Comparison of ENCODE assay signal across 8 mouse cellular contexts in the genomic region with DNA sequence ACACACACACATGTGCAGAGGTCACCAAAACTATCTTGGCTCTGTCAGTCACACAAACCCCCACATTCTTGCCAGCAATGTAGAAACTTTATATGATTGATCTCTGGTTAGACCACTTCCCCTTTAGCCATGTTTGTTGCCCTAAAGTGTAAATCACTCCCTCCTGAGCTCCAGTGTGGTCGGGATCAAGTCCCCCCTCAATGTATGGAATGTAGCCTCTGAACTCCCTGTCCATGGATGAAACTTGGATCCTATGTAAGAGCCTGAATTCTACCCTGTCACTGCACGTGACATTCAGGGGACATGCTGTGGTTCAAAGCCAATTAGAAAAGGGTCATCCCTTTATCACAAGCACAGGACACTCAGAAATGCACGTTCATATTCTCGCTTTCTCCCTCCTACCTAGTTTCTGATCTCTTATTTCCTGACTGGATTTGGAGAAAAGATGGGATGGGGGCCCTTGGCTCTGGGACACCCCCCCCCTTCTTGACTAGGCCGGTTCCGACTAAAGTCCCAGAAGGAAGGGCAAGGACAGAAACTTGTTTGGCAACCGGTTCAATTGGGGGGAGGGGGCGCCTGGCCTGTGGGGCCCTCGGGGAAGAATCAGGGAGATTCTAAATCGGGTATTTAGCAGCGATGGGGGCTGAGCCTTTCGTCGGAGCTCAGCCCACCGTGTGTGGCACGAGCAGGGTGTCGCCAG. TPM values are rescaled to one million over a fixed set of nuclear protein-coding genes. Genes with fewer than 3 reads are reported as not detected.
A peak's percentile ranks its signal among the peaks of the same experiment; 100 is the strongest.
DNase-seq lines count a peak whose midpoint lies in the region; ATAC-seq and TF ChIP-seq lines count a peak whose summit lies in the region.

No protein-coding gene starts in this region.

- H3K27me3 ChIP-seq in lung, embryonic 14.5 days (ENCODE audit: insufficient read depth, low read length): peaks cover under 1% of the 10 kb centered on the region; the same call in 1 of the 2 replicates
- peaks cover 5% of the 10 kb centered on the region; the same call in 1 of the 2 replicates for H3K27me3 ChIP-seq in limb, embryonic 14.5 days (ENCODE audit: control insufficient read depth, insufficient read depth, low read length)

- H3K4me3 ChIP-seq in lung, embryonic 14.5 days (ENCODE audit: low read depth, low read length): peak overlapping the region; percentile 54
- peak overlapping the region; percentile 22 for H3K4me3 ChIP-seq in embryonic fibroblast, embryonic 13.5 days (ENCODE audit: insufficient read depth, low read length)
- H3K4me3 ChIP-seq in limb, embryonic 14.5 days (replicated peaks; ENCODE audit: low read length): peak overlapping the region; percentile 55
- H3K4me3 ChIP-seq in olfactory bulb, adult 2 months (ENCODE audit: insufficient read depth, low read depth, low read length): peak overlapping the region; percentile 45

- H3K27ac ChIP-seq in lung, embryonic 14.5 days (ENCODE audit: low read depth): peak overlapping the region; percentile 78
- peak overlapping the region; percentile 15 for H3K27ac ChIP-seq in embryonic fibroblast, embryonic 13.5 days (ENCODE audit: insufficient read depth, low read length)
- peak overlapping the region; percentile 61; the same call in 1 of the 2 replicates for H3K27ac ChIP-seq in limb, embryonic 14.5 days (replicated peaks; ENCODE audit: low read depth, low read length)
- no peak overlapping the region for H3K27ac ChIP-seq in olfactory bulb, adult 2 months (ENCODE audit: insufficient read depth, low read depth, low read length)

- no peak for DNase-seq in lung, embryonic 14.5 days
- no peak for DNase-seq in lung, postnatal 14 days
- DNase-seq in limb, embryonic 14.5 days (ENCODE audit: low spot score): peak; percentile 9
- no peak for DNase-seq in urinary bladder, postnatal 36 days (ENCODE audit: low spot score in 2 of 2)
- DNase-seq in ovary, postnatal 10 days (ENCODE audit: low spot score): no peak

- H3K4me2 ChIP-seq in lung, embryonic 14.5 days: peak overlapping the region; percentile 98
- H3K4me2 ChIP-seq in limb, embryonic 14.5 days (replicated peaks; ENCODE audit: low read depth, low read length, severe bottlenecking): peak overlapping the region; percentile 97

- no peak for TF ChIP-seq CTCF in lung, embryonic 14.5 days (IDR thresholded peaks at IDR 0.05; ENCODE audit: low read depth)
- TF ChIP-seq CTCF in embryonic fibroblast, embryonic 13.5 days (IDR thresholded peaks at IDR 0.05; ENCODE audit: borderline replicate concordance, insufficient read depth, low read length): no peak
- no peak for TF ChIP-seq CTCF in olfactory bulb, adult 2 months (IDR thresholded peaks at IDR 0.05; ENCODE audit: insufficient read depth, low read depth, low read length)

- ATAC-seq in lung, embryonic 14.5 days (ENCODE audit: insufficient read depth): no peak
- ATAC-seq in limb, embryonic 14.5 days (ENCODE audit: low FRiP score, low read depth): no peak
- ATAC-seq in erythroid progenitor cell, adult 5-6 weeks (replicated peaks; ENCODE audit: low FRiP score, poor library complexity, severe bottlenecking): no peak

- H3K9me3 ChIP-seq in lung, embryonic 14.5 days (ENCODE audit: low read depth, low read length): peaks cover 5% of the 10 kb centered on the region; the same call in 1 of the 2 replicates
- no peaks in the 10 kb centered on the region for H3K9me3 ChIP-seq in limb, embryonic 14.5 days (ENCODE audit: control insufficient read depth, low read length)

- H3K4me1 ChIP-seq in lung, embryonic 14.5 days (ENCODE audit: insufficient read depth): peaks cover 10% of the 10 kb centered on the region
- 0 out of 2 replicates have a peak, but pooled peaks cover 2% of the 10 kb centered on the region for H3K4me1 ChIP-seq in embryonic fibroblast, embryonic 13.5 days (ENCODE audit: control insufficient read depth, insufficient read depth, low read length)
- peaks cover 18% of the 10 kb centered on the region for H3K4me1 ChIP-seq in limb, embryonic 14.5 days (ENCODE audit: control insufficient read depth, insufficient read depth, low read length)
- H3K4me1 ChIP-seq in olfactory bulb, adult 2 months (ENCODE audit: control insufficient read depth, insufficient read depth, low read length): peaks cover 24% of the 10 kb centered on the region

- no peak for TF ChIP-seq POLR2A in embryonic fibroblast, embryonic 13.5 days (IDR thresholded peaks at IDR 0.05; ENCODE audit: low read depth, low read length)
- no peak for TF ChIP-seq POLR2A in limb, embryonic 14.5 days (IDR thresholded peaks at IDR 0.05; ENCODE audit: borderline replicate concordance, extremely low read depth, insufficient read depth, insufficient read length)
- TF ChIP-seq POLR2A in olfactory bulb, adult 2 months (IDR thresholded peaks at IDR 0.05; ENCODE audit: insufficient read depth, low read depth, low read length): no peak

- peak overlapping the region; percentile 71 for H3K9ac ChIP-seq in lung, embryonic 14.5 days
- peak overlapping the region; percentile 64 for H3K9ac ChIP-seq in limb, embryonic 14.5 days (ENCODE audit: low read depth, low read length, severe bottlenecking)

- peaks cover 28% of the 10 kb centered on the region for H3K36me3 ChIP-seq in lung, embryonic 14.5 days (ENCODE audit: insufficient read depth)
- H3K36me3 ChIP-seq in limb, embryonic 14.5 days (ENCODE audit: control insufficient read depth, insufficient read depth, low read length): peaks cover 29% of the 10 kb centered on the region

- 4% methylated on average over 16 of the region's 16 CpGs for WGBS in lung, embryonic 14.5 days
- 8% methylated on average over 16 of the region's 16 CpGs for WGBS in limb, embryonic 14.5 days
- WGBS in olfactory bulb, adult 2 months: 13% methylated on average over 16 of the region's 16 CpGs

RNA-seq across cellular contexts. Expression of a gene that starts 17.7 kb away (rescaled TPM):
- 87.5 and 90.5 TPM in 2 replicates for polyA plus RNA-seq in lung, embryonic 14.5 days (2014; fragmentation: Nextera tagmentation; extraction: Ambion mirVana)
- 147 and 163 TPM in 2 replicates for polyA plus RNA-seq in embryonic fibroblast, embryonic 13.5 days (2011; ENCODE audit: insufficient read length, low read depth, missing spikeins)
- 240 and 285 TPM in 2 replicates for polyA plus RNA-seq in limb, embryonic 14.5 days (2012; rRNA removed)
- 114 and 116 TPM in 2 replicates for polyA plus RNA-seq in limb, embryonic 14.5 days (2014; fragmentation: Nextera tagmentation; extraction: Ambion mirVana)
- 143 TPM in 1 of 2 replicates, not detected in the other for polyA plus RNA-seq in olfactory bulb, adult 2 months (2012; ENCODE audit: insufficient read depth, insufficient read length, low replicate concordance, missing spikeins)
- 5.9 and 19.5 TPM in 2 replicates for total RNA-seq in erythroid progenitor cell, adult 5-6 weeks (2015; ENCODE audit: low replicate concordance)
- 9.2 and 11.0 TPM in 2 replicates for total RNA-seq in erythroid progenitor cell, adult 5-6 weeks (2017; ENCODE audit: low replicate concordance)

RNA-seq across cellular contexts. Expression of a gene that starts 31.1 kb away (rescaled TPM):
- polyA plus RNA-seq in lung, embryonic 14.5 days (2014; fragmentation: Nextera tagmentation; extraction: Ambion mirVana): 2.4 and 4.6 TPM in 2 replicates
- 1.8 and 3.0 TPM in 2 replicates for polyA plus RNA-seq in embryonic fibroblast, embryonic 13.5 days (2011; ENCODE audit: insufficient read length, low read depth, missing spikeins)
- 7.5 and 7.8 TPM in 2 replicates for polyA plus RNA-seq in limb, embryonic 14.5 days (2012; rRNA removed)
- 2.9 and 3.3 TPM in 2 replicates for polyA plus RNA-seq in limb, embryonic 14.5 days (2014; fragmentation: Nextera tagmentation; extraction: Ambion mirVana)
- not detected in 2 replicates for polyA plus RNA-seq in olfactory bulb, adult 2 months (2012; ENCODE audit: insufficient read depth, insufficient read length, low replicate concordance, missing spikeins)
- 54.1 and 135 TPM in 2 replicates for total RNA-seq in erythroid progenitor cell, adult 5-6 weeks (2015; ENCODE audit: low replicate concordance)
- total RNA-seq in erythroid progenitor cell, adult 5-6 weeks (2017; ENCODE audit: low replicate concordance): 7.4 and 32.9 TPM in 2 replicates

RNA-seq across cellular contexts. Expression of a gene that starts 36.6 kb away (rescaled TPM):
- 251 and 253 TPM in 2 replicates for polyA plus RNA-seq in lung, embryonic 14.5 days (2014; fragmentation: Nextera tagmentation; extraction: Ambion mirVana)
- 86.0 and 99.4 TPM in 2 replicates for polyA plus RNA-seq in embryonic fibroblast, embryonic 13.5 days (2011; ENCODE audit: insufficient read length, low read depth, missing spikeins)
- 141 and 216 TPM in 2 replicates for polyA plus RNA-seq in limb, embryonic 14.5 days (2012; rRNA removed)
- polyA plus RNA-seq in limb, embryonic 14.5 days (2014; fragmentation: Nextera tagmentation; extraction: Ambion mirVana): 249 and 255 TPM in 2 replicates
- not detected in 2 replicates for polyA plus RNA-seq in olfactory bulb, adult 2 months (2012; ENCODE audit: insufficient read depth, insufficient read length, low replicate concordance, missing spikeins)
- 31.4 and 36.9 TPM in 2 replicates for total RNA-seq in erythroid progenitor cell, adult 5-6 weeks (2015; ENCODE audit: low replicate concordance)
- total RNA-seq in erythroid progenitor cell, adult 5-6 weeks (2017; ENCODE audit: low replicate concordance): 14.8 and 31.8 TPM in 2 replicates

RNA-seq across cellular contexts. Expression of a gene that starts 43.0 kb away (rescaled TPM):
- polyA plus RNA-seq in lung, embryonic 14.5 days (2014; fragmentation: Nextera tagmentation; extraction: Ambion mirVana): 0.46 and 0.64 TPM in 2 replicates
- 1.9 and 2.6 TPM in 2 replicates for polyA plus RNA-seq in embryonic fibroblast, embryonic 13.5 days (2011; ENCODE audit: insufficient read length, low read depth, missing spikeins)
- polyA plus RNA-seq in limb, embryonic 14.5 days (2012; rRNA removed): 0.28 and 0.39 TPM in 2 replicates
- polyA plus RNA-seq in limb, embryonic 14.5 days (2014; fragmentation: Nextera tagmentation; extraction: Ambion mirVana): 0.91 and 0.97 TPM in 2 replicates
- not detected in 2 replicates for polyA plus RNA-seq in olfactory bulb, adult 2 months (2012; ENCODE audit: insufficient read depth, insufficient read length, low replicate concordance, missing spikeins)
- not detected in 2 replicates for total RNA-seq in erythroid progenitor cell, adult 5-6 weeks (2015; ENCODE audit: low replicate concordance)
- total RNA-seq in erythroid progenitor cell, adult 5-6 weeks (2017; ENCODE audit: low replicate concordance): not detected in 2 replicates

RNA-seq across cellular contexts. Expression of a gene that starts 47.5 kb away (rescaled TPM):
- 7.2 and 7.8 TPM in 2 replicates for polyA plus RNA-seq in lung, embryonic 14.5 days (2014; fragmentation: Nextera tagmentation; extraction: Ambion mirVana)
- polyA plus RNA-seq in embryonic fibroblast, embryonic 13.5 days (2011; ENCODE audit: insufficient read length, low read depth, missing spikeins): 5.0 and 6.1 TPM in 2 replicates
- 8.0 and 11.1 TPM in 2 replicates for polyA plus RNA-seq in limb, embryonic 14.5 days (2012; rRNA removed)
- 5.2 and 5.3 TPM in 2 replicates for polyA plus RNA-seq in limb, embryonic 14.5 days (2014; fragmentation: Nextera tagmentation; extraction: Ambion mirVana)
- polyA plus RNA-seq in olfactory bulb, adult 2 months (2012; ENCODE audit: insufficient read depth, insufficient read length, low replicate concordance, missing spikeins): not detected in 2 replicates
- 2.1 and 5.4 TPM in 2 replicates for total RNA-seq in erythroid progenitor cell, adult 5-6 weeks (2015; ENCODE audit: low replicate concordance)
- 0.68 and 0.90 TPM in 2 replicates for total RNA-seq in erythroid progenitor cell, adult 5-6 weeks (2017; ENCODE audit: low replicate concordance)

Comparison
In these comparisons a context has a peak if more than half of its experiments do, and no peak if none do; other contexts are left out.
1. RNA of a gene that starts 36.6 kb away (polyA plus RNA-seq): 141 to 255 TPM in limb, embryonic 14.5 days, 251 to 253 TPM in lung, embryonic 14.5 days and 86.0 to 99.4 TPM in embryonic fibroblast, embryonic 13.5 days; not detected in olfactory bulb, adult 2 months; every median in the first group is over 10 times any median in the second.
2. Peak in every context shown above with its lines, with median percentiles within 50 percentile points of each other: H3K4me3 ChIP-seq.